Mouse (Mus musculus) lung, postnatal 4 days (tissue): ENCODE results near the gene Pdpn.
"Not testable (repeated sequence)": the region's sequence is repeated elsewhere in the genome, so short reads cannot be mapped to it uniquely, and the experiment has no call there.

Experiments used
- DNase-seq, 2 experiments: peaks; one replicate each; pipeline ENCODE4 v3.0.0; 2021

The Pdpn gene

GRCm38 (mm10) chr4:143299325-143300070, at the start of gene Pdpn:
Gene Pdpn, minus strand, starts transcription at chr4:143299564.
- DNase-seq = peak; percentile 58 to 77

GRCm38 (mm10) chr4:143348678-143349077, 49.3 kb upstream of the Pdpn start:
- DNase-seq = no peak

- DNase-seq = not testable (repeated sequence)
Observed at GRCm38 (mm10) chr4:143345491-143345890, 46.1 kb upstream of the Pdpn start.

- DNase-seq = no peak
Observed at GRCm38 (mm10) chr4:143341470-143341869, 42.1 kb upstream of the Pdpn start.

GRCm38 (mm10) chr4:143339808-143340207, 40.4 kb upstream of the Pdpn start:
- no peak for DNase-seq

- DNase-seq = no peak
Observed at GRCm38 (mm10) chr4:143336096-143336495, 36.7 kb upstream of the Pdpn start.

- no peak for DNase-seq
Observed at GRCm38 (mm10) chr4:143334995-143335394, 35.6 kb upstream of the Pdpn start.

GRCm38 (mm10) chr4:143334145-143334544, 34.8 kb upstream of the Pdpn start:
- no peak for DNase-seq

GRCm38 (mm10) chr4:143331787-143332186, 32.4 kb upstream of the Pdpn start:
- no peak for DNase-seq

- DNase-seq = no peak
Observed at GRCm38 (mm10) chr4:143330566-143330965, 31.2 kb upstream of the Pdpn start.

GRCm38 (mm10) chr4:143325625-143325941, 26.2 kb upstream of the Pdpn start:
- peak; percentile 51 to 76 for DNase-seq

- no peak for DNase-seq
Observed at GRCm38 (mm10) chr4:143324925-143325624, 25.7 kb upstream of the Pdpn start.

GRCm38 (mm10) chr4:143324176-143324924, 25.0 kb upstream of the Pdpn start:
- no peak for DNase-seq

GRCm38 (mm10) chr4:143313299-143313698, 13.9 kb upstream of the Pdpn start:
- no peak for DNase-seq

GRCm38 (mm10) chr4:143311341-143311740, 12.0 kb upstream of the Pdpn start:
- peak in 1 of 2 experiments; percentile 23 for DNase-seq

GRCm38 (mm10) chr4:143305987-143306772, 6.8 kb upstream of the Pdpn start:
- DNase-seq = no peak

GRCm38 (mm10) chr4:143305031-143305430, 5.7 kb upstream of the Pdpn start:
- DNase-seq = no peak

- DNase-seq = no peak
Observed at GRCm38 (mm10) chr4:143302279-143302890, 3.0 kb upstream of the Pdpn start.

- no peak for DNase-seq
Observed at GRCm38 (mm10) chr4:143301875-143302274, 2.5 kb upstream of the Pdpn start.

- no peak for DNase-seq
Observed at GRCm38 (mm10) chr4:143301042-143301441, 1.7 kb upstream of the Pdpn start.

GRCm38 (mm10) chr4:143300113-143300688, 837 bp upstream of the Pdpn start:
- no peak for DNase-seq
